Mouse (Mus musculus) liver, embryonic 14.5 days (tissue): ENCODE results near the gene Gp9. TPM values are rescaled to one million over a fixed set of nuclear protein-coding genes. Genes with fewer than 3 reads are reported as not detected.
A peak's percentile ranks its signal among the peaks of the same experiment; 100 is the strongest.

Source experiments
- ATAC-seq: fragments of 200-750 bp; cut with Nextera tagmentation; 2 replicates; pipeline ENCODE4 v1.8.0; 2017; ENCODE audit warnings: moderate number of reproducible peaks, mild to moderate bottlenecking, moderate library complexity; ENCODE audit not compliant: insufficient read depth
- DNase-seq, 3 experiments: peaks; one replicate each; pipeline ENCODE4 v3.0.0-alpha.2; 2012 to 2013; ENCODE audit warnings: low read depth in 3 of 3, low spot score in 3 of 3
- H3K27ac ChIP-seq: fragments of 300-500 bp; sonication (generic); 2 replicates; pipeline ENCODE4 v1.5.1; 2014; ENCODE audit warnings: moderate library complexity, mild to moderate bottlenecking, control low read depth, inconsistent platforms
- H3K27me3 ChIP-seq: fragments of 300-500 bp; sonication (generic); 2 replicates; pipeline ENCODE4 v1.6.1; 2014; ENCODE audit warnings: mild to moderate bottlenecking, low read length, moderate library complexity; ENCODE audit not compliant: control insufficient read depth, insufficient read depth
- H3K36me3 ChIP-seq: fragments of 300-500 bp; sonication (generic); replicated peaks from 2 replicates; pipeline ENCODE4 v1.6.1; 2014; ENCODE audit warnings: low read depth; ENCODE audit not compliant: control insufficient read depth, insufficient read depth
- H3K4me1 ChIP-seq, 2 experiments: fragments of 200-500 bp in 1 of 2; fragments of 300-500 bp in 1 of 2; sonication (generic) in 1 of 2; replicated peaks; 2 replicates each; pipeline ENCODE4 v1.6.1; 2012 to 2014; ENCODE audit warnings: antibody characterized with exemption in 1 of 2, inconsistent platforms in 1 of 2, low read length in 1 of 2; ENCODE audit not compliant: control insufficient read depth in 2 of 2, insufficient read depth in 2 of 2
- H3K4me2 ChIP-seq: fragments of 300-500 bp; sonication (generic); 2 replicates; pipeline ENCODE4 v1.6.1; 2014; ENCODE audit warnings: low read depth, mild to moderate bottlenecking, control low read depth, moderate library complexity
- H3K4me3 ChIP-seq, 2 experiments: fragments of 200-500 bp in 1 of 2; fragments of 300-500 bp in 1 of 2; sonication (generic) in 1 of 2; 2 replicates each; pipeline ENCODE4 v1.5.1; 2012 to 2014; ENCODE audit warnings: low read depth in 2 of 2, low read length in 2 of 2, mild to moderate bottlenecking in 2 of 2, control low read depth in 1 of 2, inconsistent platforms in 1 of 2, moderate library complexity in 1 of 2; ENCODE audit not compliant: insufficient read depth in 1 of 2
- H3K9ac ChIP-seq: fragments of 300-500 bp; sonication (generic); replicated peaks from 2 replicates; pipeline ENCODE4 v1.6.1; 2014; ENCODE audit warnings: mild to moderate bottlenecking, control low read depth, moderate library complexity
- H3K9me3 ChIP-seq: fragments of 300-500 bp; sonication (generic); 2 replicates; pipeline ENCODE4 v1.6.1; 2016; ENCODE audit warnings: low read length, mixed read lengths; ENCODE audit not compliant: control insufficient read depth
- CTCF ChIP-seq: IDR thresholded peaks from 2 replicates; pipeline ENCODE4 v1.5.1; 2016; ENCODE audit warnings: antibody characterized with exemption, low read depth, control low read depth
- EP300 ChIP-seq: IDR thresholded peaks from 2 replicates; pipeline ENCODE4 v1.6.1; 2016; ENCODE audit warnings: antibody characterized with exemption, low read depth
- WGBS: fragments of 180-500 bp; shearing (Covaris S2); extraction: QIAGEN DNeasy Blood & Tissue Kit; methylation state at CpG from one replicate; pipeline ENCODE4 v1.1.7; 2014; ENCODE audit not compliant: insufficient replicate concordance; 5-methylcytosine and 5-hydroxymethylcytosine counted together
- polyA plus RNA-seq, 2 experiments: library from polyadenylated mRNA; depleted of rRNA in 1 of 2; stranded (reverse) in 1 of 2; unstranded in 1 of 2; fragments of >200 nt; fragmentation: Nextera tagmentation in 1 of 2; extraction: Ambion mirVana in 1 of 2; gene quantifications; 2 replicates each; pipeline versions ENCODE4 v1.2.1 to v1.2.3; 2012 to 2014

The Gp9 gene
- polyA plus RNA-seq, 2 experiments, result 29.1 to 35.1 TPM

GRCm38 (mm10) chr6:87786621-87787020 is 8.7 kb downstream of the Gp9 start:
- no peak overlapping the region for H3K4me3 ChIP-seq
- TF ChIP-seq EP300 (no peak), CTCF (no peak)
- DNase-seq (no peak), ATAC-seq (no peak)
- no peak overlapping the region for H3K9ac ChIP-seq
- 68% methylated on average over 5 of the region's 5 CpGs for WGBS
- no peaks in the 10 kb centered on the region for H3K27me3 ChIP-seq
- no peaks in the 10 kb centered on the region for H3K9me3 ChIP-seq
- peak overlapping the region; percentile 12; the same call in 1 of the 2 replicates for H3K27ac ChIP-seq
- peaks cover 35 to 44% of the 10 kb centered on the region in 2 experiments for H3K4me1 ChIP-seq
- H3K36me3 ChIP-seq, result peaks cover 12% of the 10 kb centered on the region
- no peak overlapping the region for H3K4me2 ChIP-seq

GRCm38 (mm10) chr6:87787108-87787890 is 9.4 kb downstream of the Gp9 start:
- ATAC-seq (no peak), DNase-seq (no peak)
- Histone ChIP-seq H3K4me3 (no peak overlapping the region), H3K27ac (peak overlapping the region; percentile 44), H3K4me2 (no peak overlapping the region), H3K9me3 (no peaks in the 10 kb centered on the region), H3K4me1 (peaks cover 42 to 51% of the 10 kb centered on the region in 2 experiments), H3K9ac (no peak overlapping the region; the same call in 1 of the 2 replicates), H3K36me3 (peaks cover 19% of the 10 kb centered on the region), H3K27me3 (no peaks in the 10 kb centered on the region)
- WGBS, result 63% methylated on average over 6 of the region's 6 CpGs
- TF ChIP-seq CTCF (no peak), EP300 (no peak)

GRCm38 (mm10) chr6:87788266-87788895 is 10.5 kb downstream of the Gp9 start:
- H3K27me3 ChIP-seq, result no peaks in the 10 kb centered on the region
- peaks cover 30% of the 10 kb centered on the region for H3K36me3 ChIP-seq
- no peak overlapping the region for H3K9ac ChIP-seq
- no peak for TF ChIP-seq CTCF
- TF ChIP-seq EP300, result no peak
- H3K4me2 ChIP-seq, result no peak overlapping the region
- ATAC-seq, result no peak
- no peak for DNase-seq
- no peak overlapping the region for H3K4me3 ChIP-seq
- WGBS, result 82% methylated on average over 9 of the region's 9 CpGs
- H3K9me3 ChIP-seq, result no peaks in the 10 kb centered on the region
- no peak overlapping the region; the same call in 1 of the 2 replicates for H3K27ac ChIP-seq
- H3K4me1 ChIP-seq, result peaks cover 42 to 49% of the 10 kb centered on the region in 2 experiments

GRCm38 (mm10) chr6:87788896-87789587 is 11.2 kb downstream of the Gp9 start:
- H3K4me1 ChIP-seq, result peaks cover 42 to 47% of the 10 kb centered on the region in 2 experiments

GRCm38 (mm10) chr6:87789791-87790190 is 11.9 kb downstream of the Gp9 start:
- H3K4me2 ChIP-seq, result no peak overlapping the region
- DNase-seq, result no peak
- TF ChIP-seq EP300, result no peak
- no peak for TF ChIP-seq CTCF
- H3K9ac ChIP-seq, result peak overlapping the region; percentile 42
- WGBS, result 62% methylated on average over 6 of the region's 6 CpGs
- H3K27ac ChIP-seq, result peak overlapping the region; percentile 98
- peaks cover 40 to 47% of the 10 kb centered on the region in 2 experiments for H3K4me1 ChIP-seq
- H3K9me3 ChIP-seq, result no peaks in the 10 kb centered on the region
- no peak for ATAC-seq
- peaks cover 44% of the 10 kb centered on the region for H3K36me3 ChIP-seq
- no peaks in the 10 kb centered on the region for H3K27me3 ChIP-seq
- no peak overlapping the region for H3K4me3 ChIP-seq

More at GRCm38 (mm10) chr6:87788896-87789587, 11.2 kb downstream of the Gp9 start:
- ATAC-seq (no peak), DNase-seq (no peak)
- Histone ChIP-seq H3K9me3 (no peaks in the 10 kb centered on the region), H3K27me3 (no peaks in the 10 kb centered on the region), H3K4me3 (no peak overlapping the region), H3K4me2 (no peak overlapping the region), H3K27ac (peak overlapping the region; percentile 98), H3K9ac (no peak overlapping the region), H3K36me3 (peaks cover 36% of the 10 kb centered on the region)
- TF ChIP-seq CTCF, result no peak
- no peak for TF ChIP-seq EP300
- 56% methylated on average over 5 of the region's 5 CpGs for WGBS
